Mouse (Mus musculus) forebrain, embryonic 11.5 days (tissue): ENCODE measurements around the gene Tssc4. TPM values are rescaled to one million over a fixed set of nuclear protein-coding genes. Genes with fewer than 3 reads are reported as not detected.

ENCODE experiments used
- ATAC-seq: fragments of 200-750 bp; cut with Nextera tagmentation; replicated peaks from 2 replicates; pipeline ENCODE4 v1.8.0; 2017; ENCODE audit warnings: moderate TSS enrichment; ENCODE audit not compliant: low FRiP score
- DNase-seq: peaks from one replicate; pipeline ENCODE4 v3.0.0-alpha.2; 2017; ENCODE audit warnings: low spot score
- H3K27ac ChIP-seq: fragments of 300-500 bp; sonication (generic); 2 replicates; pipeline ENCODE4 v1.5.1; 2014; ENCODE audit warnings: low read depth, low read length
- H3K27me3 ChIP-seq: fragments of 300-500 bp; sonication (generic); 2 replicates; pipeline ENCODE4 v1.6.1; 2014; ENCODE audit warnings: mild to moderate bottlenecking, low read length, mixed read lengths; ENCODE audit not compliant: control insufficient read depth, insufficient read depth
- H3K36me3 ChIP-seq: fragments of 300-500 bp; sonication (generic); 2 replicates; pipeline ENCODE4 v1.6.1; 2014; ENCODE audit warnings: mild to moderate bottlenecking, low read length, moderate library complexity, mixed read lengths; ENCODE audit not compliant: control insufficient read depth, insufficient read depth
- H3K4me1 ChIP-seq: fragments of 300-500 bp; sonication (generic); replicated peaks from 2 replicates; pipeline ENCODE4 v1.6.1; 2014; ENCODE audit warnings: low read length, mixed read lengths; ENCODE audit not compliant: control insufficient read depth, insufficient read depth
- H3K4me2 ChIP-seq: fragments of 300-500 bp; sonication (generic); 2 replicates; pipeline ENCODE4 v1.6.1; 2014; ENCODE audit warnings: low read depth, mild to moderate bottlenecking, low read length, moderate library complexity, mixed read lengths; ENCODE audit not compliant: severe bottlenecking
- H3K4me3 ChIP-seq: fragments of 300-500 bp; sonication (generic); 2 replicates; pipeline ENCODE4 v1.5.1; 2014; ENCODE audit warnings: low read depth, low read length
- H3K9ac ChIP-seq: fragments of 300-500 bp; sonication (generic); 2 replicates; pipeline ENCODE4 v1.6.1; 2014; ENCODE audit warnings: low read length
- H3K9me3 ChIP-seq: fragments of 300-500 bp; sonication (generic); 2 replicates; pipeline ENCODE4 v1.6.1; 2016; ENCODE audit warnings: low read length, mixed read lengths; ENCODE audit not compliant: control insufficient read depth
- WGBS: fragments of 180-500 bp; shearing (Covaris S2); extraction: QIAGEN DNeasy Blood & Tissue Kit; methylation state at CpG from one replicate; pipeline ENCODE4 v1.1.7; 2014; 5-methylcytosine and 5-hydroxymethylcytosine counted together
- polyA plus RNA-seq: library from polyadenylated mRNA; unstranded; fragments of >200 nt; fragmentation: Nextera tagmentation; extraction: Ambion mirVana; gene quantifications from 2 replicates; pipeline ENCODE4 v1.2.1, GENCODE M21; 2014

Gene Tssc4
- polyA plus RNA-seq, 1 experiment from 2014 or later, result 73.3 TPM

GRCm38 (mm10) chr7:143068316-143068881 lies 650 bp upstream of the Tssc4 start:
- peak; percentile 6 for ATAC-seq
- Histone ChIP-seq H3K9ac (peak overlapping the region; percentile 60), H3K4me2 (peak overlapping the region; percentile 77)

GRCm38 (mm10) chr7:143069751-143070400 lies 827 bp downstream of the Tssc4 start:
- H3K27me3 ChIP-seq, result no peaks in the 10 kb centered on the region
- H3K27ac ChIP-seq, result peak overlapping the region; percentile 4; the same call in 1 of the 2 replicates
- no peaks in the 10 kb centered on the region; the same call in 1 of the 2 replicates for H3K36me3 ChIP-seq
- no peak for ATAC-seq
- peak overlapping the region; percentile 85 for H3K9ac ChIP-seq
- DNase-seq, result peak; percentile 62
- peak overlapping the region; percentile 79 for H3K4me3 ChIP-seq
- H3K4me2 ChIP-seq, result peak overlapping the region; percentile 98
- no peaks in the 10 kb centered on the region for H3K9me3 ChIP-seq
- WGBS, result 13% methylated on average over 30 of the region's 30 CpGs
- peaks cover 10% of the 10 kb centered on the region; the same call in 1 of the 2 replicates for H3K4me1 ChIP-seq

More at GRCm38 (mm10) chr7:143068316-143068881, 650 bp upstream of the Tssc4 start:
- Histone ChIP-seq H3K27ac (peak overlapping the region; percentile 69), H3K36me3 (peaks cover 3% of the 10 kb centered on the region; the same call in 1 of the 2 replicates), H3K4me3 (peak overlapping the region; percentile 79), H3K4me1 (peaks cover 10% of the 10 kb centered on the region; the same call in 1 of the 2 replicates), H3K27me3 (no peaks in the 10 kb centered on the region), H3K9me3 (no peaks in the 10 kb centered on the region)
- 49% methylated on average over 13 of the region's 13 CpGs for whole genome bisulfite sequencing
- peak; percentile 66 for DNase-seq

- H3K4me3 ChIP-seq, result peak overlapping the region; percentile 79
- peaks cover 10% of the 10 kb centered on the region; the same call in 1 of the 2 replicates for H3K4me1 ChIP-seq
- H3K9me3 ChIP-seq, result no peaks in the 10 kb centered on the region
- no peak overlapping the region for H3K27ac ChIP-seq
- H3K9ac ChIP-seq, result peak overlapping the region; percentile 85
- DNase-seq, result no peak
- 90% methylated on average over 10 of the region's 10 CpGs for WGBS
- no peaks in the 10 kb centered on the region; the same call in 1 of the 2 replicates for H3K36me3 ChIP-seq
- no peaks in the 10 kb centered on the region for H3K27me3 ChIP-seq
- ATAC-seq, result no peak
- H3K4me2 ChIP-seq, result peak overlapping the region; percentile 98
Observed at GRCm38 (mm10) chr7:143070506-143071070, 1.5 kb downstream of the Tssc4 start.

DNA sequence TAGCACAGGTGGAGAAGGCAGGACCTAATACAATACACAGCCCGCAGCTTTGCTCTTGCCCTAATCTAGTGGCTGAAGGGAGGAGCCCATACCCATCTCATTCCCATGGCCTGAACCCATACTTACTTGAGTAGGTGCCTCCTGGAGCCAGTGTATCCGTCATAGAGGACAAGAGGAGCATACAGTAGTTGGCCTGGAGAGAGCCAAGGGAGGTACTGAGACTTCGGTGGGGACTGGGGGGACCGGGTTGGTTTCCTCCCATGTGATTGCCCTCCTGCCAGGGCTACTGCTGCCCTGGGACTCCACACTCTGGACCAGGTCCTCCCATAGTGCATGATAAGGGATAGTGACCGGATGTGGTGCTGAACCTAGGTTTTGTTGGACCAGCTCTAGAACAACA lies 3.6 kb downstream of the Tssc4 start:
- 83% methylated on average over 5 of the region's 5 CpGs for WGBS

DNA sequence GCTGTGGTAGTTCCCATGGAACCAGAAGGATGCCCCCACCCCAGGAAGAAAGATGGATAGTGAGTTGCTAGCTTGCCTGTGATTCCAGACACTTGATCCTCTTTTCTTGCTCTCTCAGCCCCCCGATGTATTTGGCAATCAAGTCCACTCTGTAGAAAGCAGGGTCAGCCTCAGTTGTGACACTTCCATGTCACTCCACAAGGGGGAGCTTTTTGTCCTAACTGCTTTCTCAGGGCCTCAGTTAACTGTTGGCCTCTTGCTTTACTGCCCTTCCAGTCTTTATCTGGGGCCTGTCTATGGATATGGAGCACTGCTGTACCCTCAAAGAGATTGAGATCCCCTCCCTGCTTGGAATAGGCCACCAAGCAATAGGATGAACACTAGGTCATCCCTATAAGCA lies 4.0 kb downstream of the Tssc4 start:
- Histone ChIP-seq H3K27ac (no peak overlapping the region), H3K9ac (no peak overlapping the region), H3K27me3 (no peaks in the 10 kb centered on the region), H3K4me2 (no peak overlapping the region), H3K9me3 (no peaks in the 10 kb centered on the region), H3K4me1 (peaks cover 10% of the 10 kb centered on the region; the same call in 1 of the 2 replicates), H3K4me3 (no peak overlapping the region), H3K36me3 (no peaks in the 10 kb centered on the region)
- no peak for ATAC-seq
- WGBS, result 76% methylated on average over 1 of the region's 1 CpGs
- peak; percentile 71 for DNase-seq

More for the DNA sequence above, 3.6 kb downstream of the Tssc4 start:
- Histone ChIP-seq H3K27ac (no peak overlapping the region), H3K9me3 (no peaks in the 10 kb centered on the region), H3K4me3 (no peak overlapping the region), H3K27me3 (no peaks in the 10 kb centered on the region), H3K4me1 (peaks cover 10% of the 10 kb centered on the region; the same call in 1 of the 2 replicates), H3K4me2 (no peak overlapping the region), H3K9ac (no peak overlapping the region), H3K36me3 (no peaks in the 10 kb centered on the region)
- ATAC-seq (no peak), DNase-seq (no peak)

DNA sequence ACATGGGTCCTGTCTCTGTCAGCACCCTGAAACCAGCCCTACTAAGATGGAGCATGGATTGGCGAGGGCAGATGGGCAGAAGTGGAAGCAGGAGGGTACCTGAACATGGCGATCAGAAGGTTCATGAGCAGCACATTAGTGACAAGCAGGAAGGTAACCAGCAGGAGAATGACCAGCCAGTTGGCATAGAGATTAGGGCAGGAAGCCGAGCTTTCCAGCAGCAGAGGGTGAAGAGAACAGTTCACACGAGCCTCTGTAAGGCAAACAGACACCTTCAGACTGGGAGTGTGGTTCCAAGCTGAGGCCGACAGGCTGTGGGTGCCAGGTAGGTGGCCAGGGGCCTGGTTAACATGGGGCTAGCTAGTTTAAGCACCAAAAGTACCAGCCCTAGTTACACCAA lies 6.3 kb downstream of the Tssc4 start:
- Histone ChIP-seq H3K36me3 (no peaks in the 10 kb centered on the region), H3K4me3 (no peak overlapping the region), H3K27me3 (no peaks in the 10 kb centered on the region), H3K9me3 (no peaks in the 10 kb centered on the region), H3K27ac (no peak overlapping the region), H3K4me2 (no peak overlapping the region), H3K9ac (no peak overlapping the region), H3K4me1 (peaks cover 5% of the 10 kb centered on the region; the same call in 1 of the 2 replicates)
- WGBS, result 79% methylated on average over 5 of the region's 5 CpGs
- ATAC-seq, result no peak
- no peak for DNase-seq

GRCm38 (mm10) chr7:143077351-143077750 lies 8.3 kb downstream of the Tssc4 start:
- 81% methylated on average over 2 of the region's 2 CpGs for WGBS
- no peaks in the 10 kb centered on the region for H3K27me3 ChIP-seq
- no peak overlapping the region for H3K27ac ChIP-seq
- no peak overlapping the region for H3K4me3 ChIP-seq
- DNase-seq (no peak), ATAC-seq (no peak)
- H3K9ac ChIP-seq, result no peak overlapping the region
- no peaks in the 10 kb centered on the region for H3K9me3 ChIP-seq
- H3K36me3 ChIP-seq, result no peaks in the 10 kb centered on the region
- no peaks in the 10 kb centered on the region for H3K4me1 ChIP-seq
- no peak overlapping the region for H3K4me2 ChIP-seq

DNA sequence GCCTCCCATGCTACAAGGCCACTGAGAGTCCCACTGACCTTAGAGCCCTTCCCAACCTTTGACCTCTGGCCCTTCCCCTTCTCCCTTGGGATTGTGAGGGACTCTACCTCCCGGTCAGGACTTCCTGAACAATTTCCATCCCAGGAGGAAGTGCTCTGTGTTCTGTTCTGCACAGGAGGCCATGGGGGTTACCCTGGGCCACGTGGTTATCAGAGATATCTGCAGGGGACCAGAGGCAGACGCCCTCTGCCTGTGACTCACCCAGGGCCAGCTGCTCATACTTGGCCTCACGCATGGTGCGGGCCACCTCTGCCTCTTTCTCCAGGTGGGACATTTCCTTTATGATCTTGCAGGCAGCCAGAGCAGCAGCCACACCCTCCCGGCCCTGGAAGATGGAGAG lies 13.0 kb downstream of the Tssc4 start:
- Histone ChIP-seq H3K4me2 (no peak overlapping the region), H3K27me3 (no peaks in the 10 kb centered on the region), H3K27ac (no peak overlapping the region), H3K36me3 (no peaks in the 10 kb centered on the region), H3K4me1 (no peaks in the 10 kb centered on the region), H3K9me3 (no peaks in the 10 kb centered on the region), H3K4me3 (no peak overlapping the region), H3K9ac (no peak overlapping the region)
- no peak for DNase-seq
- WGBS, result 72% methylated on average over 6 of the region's 6 CpGs
- ATAC-seq, result no peak
